Mouse (Mus musculus) liver, embryonic 14.5 days (tissue): ENCODE measurements around the gene Slc16a9. TPM values are rescaled to one million over a fixed set of nuclear protein-coding genes. Genes with fewer than 3 reads are reported as not detected.

Experiments used
- ATAC-seq: fragments of 200-750 bp; cut with Nextera tagmentation; 2 replicates; pipeline ENCODE4 v1.8.0; 2017; ENCODE audit warnings: moderate number of reproducible peaks, mild to moderate bottlenecking, moderate library complexity; ENCODE audit not compliant: insufficient read depth
- DNase-seq, 3 experiments: peaks; one replicate each; pipeline ENCODE4 v3.0.0-alpha.2; 2012 to 2013; ENCODE audit warnings: low read depth in 3 of 3, low spot score in 3 of 3
- H3K27ac ChIP-seq: fragments of 300-500 bp; sonication (generic); 2 replicates; pipeline ENCODE4 v1.5.1; 2014; ENCODE audit warnings: moderate library complexity, mild to moderate bottlenecking, control low read depth, inconsistent platforms
- H3K27me3 ChIP-seq: fragments of 300-500 bp; sonication (generic); 2 replicates; pipeline ENCODE4 v1.6.1; 2014; ENCODE audit warnings: mild to moderate bottlenecking, low read length, moderate library complexity; ENCODE audit not compliant: control insufficient read depth, insufficient read depth
- H3K36me3 ChIP-seq: fragments of 300-500 bp; sonication (generic); replicated peaks from 2 replicates; pipeline ENCODE4 v1.6.1; 2014; ENCODE audit warnings: low read depth; ENCODE audit not compliant: control insufficient read depth, insufficient read depth
- H3K4me1 ChIP-seq, 2 experiments: fragments of 200-500 bp in 1 of 2; fragments of 300-500 bp in 1 of 2; sonication (generic) in 1 of 2; replicated peaks; 2 replicates each; pipeline ENCODE4 v1.6.1; 2012 to 2014; ENCODE audit warnings: antibody characterized with exemption in 1 of 2, inconsistent platforms in 1 of 2, low read length in 1 of 2; ENCODE audit not compliant: control insufficient read depth in 2 of 2, insufficient read depth in 2 of 2
- H3K4me2 ChIP-seq: fragments of 300-500 bp; sonication (generic); 2 replicates; pipeline ENCODE4 v1.6.1; 2014; ENCODE audit warnings: low read depth, mild to moderate bottlenecking, control low read depth, moderate library complexity
- H3K4me3 ChIP-seq, 2 experiments: fragments of 200-500 bp in 1 of 2; fragments of 300-500 bp in 1 of 2; sonication (generic) in 1 of 2; 2 replicates each; pipeline ENCODE4 v1.5.1; 2012 to 2014; ENCODE audit warnings: low read depth in 2 of 2, low read length in 2 of 2, mild to moderate bottlenecking in 2 of 2, control low read depth in 1 of 2, inconsistent platforms in 1 of 2, moderate library complexity in 1 of 2; ENCODE audit not compliant: insufficient read depth in 1 of 2
- H3K9ac ChIP-seq: fragments of 300-500 bp; sonication (generic); replicated peaks from 2 replicates; pipeline ENCODE4 v1.6.1; 2014; ENCODE audit warnings: mild to moderate bottlenecking, control low read depth, moderate library complexity
- H3K9me3 ChIP-seq: fragments of 300-500 bp; sonication (generic); 2 replicates; pipeline ENCODE4 v1.6.1; 2016; ENCODE audit warnings: low read length, mixed read lengths; ENCODE audit not compliant: control insufficient read depth
- CTCF ChIP-seq: IDR thresholded peaks from 2 replicates; pipeline ENCODE4 v1.5.1; 2016; ENCODE audit warnings: antibody characterized with exemption, low read depth, control low read depth
- EP300 ChIP-seq: IDR thresholded peaks from 2 replicates; pipeline ENCODE4 v1.6.1; 2016; ENCODE audit warnings: antibody characterized with exemption, low read depth
- WGBS: fragments of 180-500 bp; shearing (Covaris S2); extraction: QIAGEN DNeasy Blood & Tissue Kit; methylation state at CpG from one replicate; pipeline ENCODE4 v1.1.7; 2014; ENCODE audit not compliant: insufficient replicate concordance; 5-methylcytosine and 5-hydroxymethylcytosine counted together
- polyA plus RNA-seq, 2 experiments: library from polyadenylated mRNA; depleted of rRNA in 1 of 2; stranded (reverse) in 1 of 2; unstranded in 1 of 2; fragments of >200 nt; fragmentation: Nextera tagmentation in 1 of 2; extraction: Ambion mirVana in 1 of 2; gene quantifications; 2 replicates each; pipeline versions ENCODE4 v1.2.1 to v1.2.3; 2012 to 2014

The Slc16a9 gene
- polyA plus RNA-seq, 2 experiments, result 0.27 to 0.39 TPM

DNA sequence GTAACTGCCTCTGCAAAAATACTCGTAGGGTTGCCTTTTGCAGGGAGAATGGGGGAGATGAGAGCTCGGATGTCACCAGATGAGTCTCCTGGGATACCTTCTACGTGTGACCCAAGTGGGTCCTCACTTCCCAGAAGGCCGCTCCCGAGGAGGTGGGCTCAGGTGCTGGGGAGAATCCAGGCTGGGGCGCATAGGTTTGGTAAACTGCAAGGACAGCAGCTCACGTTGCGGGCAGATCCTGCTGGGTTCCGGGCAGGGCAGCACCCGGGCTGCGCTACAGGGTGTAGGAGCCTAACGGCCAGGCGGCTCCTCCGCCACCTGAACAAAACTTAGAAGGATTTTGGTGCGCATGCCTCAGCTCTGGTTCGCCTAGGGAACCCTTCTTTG is 652 bp downstream of the Slc16a9 start:
- TF ChIP-seq CTCF (no peak), EP300 (no peak)
- H3K9ac ChIP-seq, result no peak overlapping the region
- no peaks in the 10 kb centered on the region for H3K36me3 ChIP-seq
- H3K27me3 ChIP-seq, result peaks cover 28% of the 10 kb centered on the region
- 1% methylated on average over 16 of the region's 16 CpGs for WGBS
- no peaks in the 10 kb centered on the region for H3K9me3 ChIP-seq
- ATAC-seq (no peak), DNase-seq (no peak)
- H3K4me1 ChIP-seq, result 0 out of 4 replicates have a peak, but pooled peaks cover 0 to 1% of the 10 kb centered on the region in 2 experiments
- peak overlapping the region; percentile 63 for H3K4me2 ChIP-seq
- no peak overlapping the region for H3K27ac ChIP-seq
- H3K4me3 ChIP-seq, result peak overlapping the region; percentile 49 to 50

- no peak overlapping the region for H3K4me3 ChIP-seq
- ATAC-seq (no peak), DNase-seq (no peak)
- peak overlapping the region; percentile 63 for H3K4me2 ChIP-seq
- H3K27me3 ChIP-seq, result peaks cover 28% of the 10 kb centered on the region
- no peak overlapping the region for H3K27ac ChIP-seq
- no peaks in the 10 kb centered on the region for H3K36me3 ChIP-seq
- no peak overlapping the region for H3K9ac ChIP-seq
- 36% methylated on average over 9 of the region's 9 CpGs for WGBS
- 0 out of 4 replicates have a peak, but pooled peaks cover 0 to 1% of the 10 kb centered on the region in 2 experiments for H3K4me1 ChIP-seq
- no peak for TF ChIP-seq EP300
- TF ChIP-seq CTCF, result no peak
- no peaks in the 10 kb centered on the region for H3K9me3 ChIP-seq
Measured at GRCm38 (mm10) chr10:70246076-70246475, 1.2 kb downstream of the Slc16a9 start.

DNA sequence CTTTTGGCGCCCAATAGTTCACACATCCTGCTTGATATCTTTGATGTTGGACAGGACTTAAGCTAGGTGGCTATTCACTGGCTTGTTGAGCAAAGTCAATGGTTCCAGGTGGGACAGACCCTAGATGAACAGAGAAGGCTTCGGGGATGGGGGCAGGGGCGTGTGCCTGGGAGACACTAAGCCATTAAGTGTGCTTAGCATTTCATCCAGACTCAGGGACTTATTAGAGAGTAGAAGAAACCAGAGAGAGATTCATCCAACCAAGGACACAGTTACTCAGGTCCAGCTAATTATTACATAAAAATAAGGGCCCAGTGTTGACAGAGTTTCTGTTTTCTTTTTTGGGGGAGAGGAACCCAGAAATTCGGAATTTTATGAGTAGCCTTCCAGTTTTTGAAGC is 5.5 kb downstream of the Slc16a9 start:
- TF ChIP-seq EP300 (no peak), CTCF (no peak)
- no peaks in the 10 kb centered on the region for H3K9me3 ChIP-seq
- H3K27ac ChIP-seq, result no peak overlapping the region
- H3K36me3 ChIP-seq, result no peaks in the 10 kb centered on the region
- peaks cover 10% of the 10 kb centered on the region for H3K27me3 ChIP-seq
- H3K4me3 ChIP-seq, result no peak overlapping the region
- ATAC-seq (no peak), DNase-seq (no peak)
- H3K9ac ChIP-seq, result no peak overlapping the region
- no peak overlapping the region for H3K4me2 ChIP-seq
- 61% methylated on average over 4 of the region's 4 CpGs for WGBS
- no peaks in the 10 kb centered on the region for H3K4me1 ChIP-seq

DNA sequence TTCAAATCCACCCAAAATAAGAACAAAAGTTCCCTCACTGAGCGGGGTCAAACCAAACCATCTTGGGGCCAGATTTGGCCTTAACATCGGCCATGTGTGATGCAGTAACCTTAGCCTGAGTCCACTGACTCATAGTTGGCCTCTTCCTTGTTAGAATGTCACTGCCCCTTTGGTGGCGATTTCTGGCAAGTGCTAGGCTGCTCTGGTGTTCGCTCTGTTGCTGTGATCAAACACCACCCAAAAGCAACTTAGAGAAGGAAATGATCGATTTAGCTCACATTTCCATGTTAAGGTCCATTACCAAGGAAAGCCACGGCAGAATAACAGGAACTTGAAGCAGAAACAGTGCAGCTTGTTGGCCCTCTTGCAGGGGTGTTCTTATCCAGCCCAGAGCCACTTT is 5.9 kb downstream of the Slc16a9 start:
- TF ChIP-seq CTCF, result no peak
- no peak for TF ChIP-seq EP300
- Histone ChIP-seq H3K4me1 (no peaks in the 10 kb centered on the region), H3K36me3 (no peaks in the 10 kb centered on the region), H3K27me3 (peaks cover 6% of the 10 kb centered on the region), H3K27ac (no peak overlapping the region), H3K4me3 (no peak overlapping the region), H3K9ac (no peak overlapping the region), H3K4me2 (no peak overlapping the region), H3K9me3 (no peaks in the 10 kb centered on the region)
- 48% methylated on average over 6 of the region's 6 CpGs for WGBS
- no peak for DNase-seq
- no peak for ATAC-seq

DNA sequence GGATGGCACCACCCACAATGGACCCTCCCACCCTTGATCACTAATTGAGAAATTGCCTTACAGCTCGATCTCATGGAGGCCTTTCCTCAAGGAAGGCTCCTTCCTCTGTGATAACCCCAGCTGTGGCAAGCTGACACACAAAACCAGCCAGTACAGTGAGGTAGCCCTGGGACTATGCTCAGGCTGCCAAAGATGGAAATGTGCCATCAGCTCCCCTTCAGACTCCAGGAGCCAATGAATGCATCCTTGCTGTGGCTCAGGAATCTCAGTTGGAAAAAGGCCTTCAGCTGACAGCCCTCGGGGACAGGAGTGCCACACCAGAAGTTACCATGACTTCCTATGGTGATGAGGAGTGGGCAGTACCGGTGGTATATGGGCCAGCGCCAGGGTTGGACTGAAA is 9.8 kb downstream of the Slc16a9 start:
- Histone ChIP-seq H3K27me3 (no peaks in the 10 kb centered on the region), H3K36me3 (no peaks in the 10 kb centered on the region), H3K9me3 (no peaks in the 10 kb centered on the region), H3K4me2 (no peak overlapping the region), H3K27ac (no peak overlapping the region), H3K4me1 (0 out of 4 replicates have a peak, but pooled peaks cover 0 to 2% of the 10 kb centered on the region in 2 experiments), H3K4me3 (no peak overlapping the region), H3K9ac (no peak overlapping the region)
- ATAC-seq (no peak), DNase-seq (no peak)
- no peak for TF ChIP-seq EP300
- TF ChIP-seq CTCF, result no peak
- 59% methylated on average over 4 of the region's 4 CpGs for WGBS
